Mouse (Mus musculus): ENCODE results near the gene Espnl.

Gene Espnl

DNA sequence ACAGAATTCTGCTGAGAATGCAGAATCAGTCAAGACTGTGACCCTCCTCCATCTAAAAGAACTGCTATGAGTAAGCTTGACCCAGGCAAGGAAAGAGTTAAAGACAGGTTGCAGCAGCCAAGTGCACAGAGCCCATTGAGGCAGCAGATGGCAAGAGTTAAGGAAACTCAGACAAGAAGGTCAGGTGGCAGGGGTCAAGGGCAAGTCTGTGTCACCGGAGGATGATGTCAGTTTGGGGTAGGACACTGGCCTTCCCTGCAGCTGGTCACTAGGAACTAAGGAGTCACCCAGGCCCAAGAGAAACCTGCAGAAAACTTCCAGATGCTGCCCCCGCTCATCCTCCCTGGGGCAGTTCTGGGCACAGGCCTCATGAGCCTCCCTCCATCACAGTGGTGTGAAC is 2.8 kb downstream of the Espnl start:
- DNase-seq = no peak

DNA sequence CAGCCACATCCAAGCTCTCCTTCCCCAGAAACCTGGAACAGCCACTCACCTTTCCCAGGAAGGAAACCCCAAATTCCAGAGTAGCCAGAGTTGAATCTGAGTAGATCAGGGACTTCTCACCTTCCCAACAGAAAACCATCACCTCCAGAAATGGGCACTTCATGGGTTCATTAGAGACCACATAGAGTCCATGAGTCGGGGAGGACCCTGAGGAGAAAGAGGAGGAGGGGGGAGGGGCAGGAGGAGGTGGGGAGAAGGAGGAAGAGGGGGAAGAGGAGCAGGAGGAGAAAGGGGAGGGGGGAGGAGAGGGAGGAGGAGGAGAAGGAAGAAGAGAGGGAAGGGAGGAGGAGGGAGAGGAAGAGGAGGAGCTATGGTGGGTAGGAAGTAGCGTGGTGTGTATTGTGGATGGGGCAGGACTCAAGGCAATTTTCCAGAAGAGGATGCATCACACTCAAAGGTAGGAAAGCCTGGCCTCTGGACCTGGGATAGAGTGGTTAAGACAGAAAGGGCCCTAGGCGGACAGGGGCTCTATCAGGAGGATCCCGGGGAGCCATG is 3.7 kb downstream of the Espnl start:
- DNase-seq = no peak

DNA sequence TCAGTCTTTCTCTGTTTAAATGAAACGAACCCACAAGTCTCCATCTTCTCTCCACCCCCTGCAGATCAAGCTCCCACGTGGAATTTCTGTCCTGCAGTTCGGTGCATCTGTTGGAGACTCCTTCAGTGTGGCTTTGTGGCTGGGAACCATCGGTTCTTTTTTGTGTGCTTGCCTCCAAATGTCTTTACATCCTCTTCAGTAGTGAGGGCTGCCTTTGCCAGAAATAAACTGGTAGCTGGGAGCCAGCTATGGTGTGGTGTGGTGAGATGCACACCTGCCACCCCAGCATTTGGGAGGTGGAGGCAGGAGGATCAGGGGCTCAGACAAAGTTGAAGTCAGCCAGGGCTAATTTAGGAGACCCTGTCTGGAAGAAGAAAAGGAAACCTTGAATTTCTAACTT is 10.2 kb downstream of the Espnl start:
- no peak for DNase-seq

DNA sequence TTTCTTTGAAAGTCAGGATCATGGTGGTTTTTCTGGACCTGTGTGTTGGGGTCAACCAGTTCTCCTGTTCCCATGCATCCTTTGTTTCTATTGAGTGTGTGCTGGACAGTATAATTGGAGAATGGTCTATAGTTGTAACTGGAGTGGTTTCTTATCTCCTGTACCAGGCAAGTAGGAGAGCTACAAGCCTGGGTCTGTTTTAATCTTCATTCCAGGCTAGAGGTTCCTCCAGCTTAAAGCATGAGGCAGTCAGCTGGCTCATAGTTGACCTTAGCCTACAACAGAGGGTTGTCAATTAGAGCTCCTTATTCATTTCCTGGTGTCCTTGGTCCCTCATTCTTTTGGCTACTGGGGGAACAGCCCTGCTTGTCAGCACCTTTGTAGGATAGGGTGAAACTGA is 11.7 kb downstream of the Espnl start:
- DNase-seq = no peak

DNA sequence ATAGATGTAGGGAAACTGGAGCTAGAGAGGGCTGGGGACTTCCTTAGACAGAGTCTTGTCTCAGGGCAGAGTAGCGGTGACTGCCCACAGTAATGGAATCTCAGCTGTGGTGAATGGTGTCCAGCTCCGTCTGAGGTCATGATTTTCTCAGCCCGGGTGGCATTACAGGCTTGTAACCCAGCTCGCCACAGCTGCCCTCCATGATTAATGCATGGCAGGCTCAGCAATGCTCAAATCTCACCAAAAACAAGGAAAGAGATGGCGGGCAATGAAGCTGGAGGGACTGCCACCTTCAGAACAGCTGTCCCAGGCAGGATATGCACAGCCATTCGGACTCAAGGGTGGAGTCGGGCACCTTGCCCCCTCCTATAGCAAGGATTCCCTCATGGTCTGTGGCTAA is 15.5 kb downstream of the Espnl start:
- no peak for DNase-seq

DNA sequence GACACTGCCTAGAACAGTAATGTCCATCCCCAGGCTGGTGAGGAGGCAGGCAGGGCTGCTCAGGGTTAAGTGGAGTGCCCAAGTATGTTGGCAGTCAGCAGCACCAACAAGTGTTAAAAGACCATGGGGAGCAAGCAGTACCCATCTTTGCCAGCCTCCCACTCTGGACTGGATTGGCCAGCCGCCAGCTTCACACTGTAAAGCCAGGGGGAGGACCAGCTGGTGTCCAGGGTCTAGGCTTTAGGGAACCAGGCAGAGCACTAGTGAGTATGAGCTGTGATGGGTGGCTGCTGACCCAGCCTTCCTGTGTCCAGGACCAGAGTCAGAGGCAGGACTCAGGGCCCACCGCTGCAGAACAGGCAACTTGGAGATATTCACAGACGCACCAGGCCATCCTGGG is 22.1 kb downstream of the Espnl start:
- no peak for DNase-seq

DNA sequence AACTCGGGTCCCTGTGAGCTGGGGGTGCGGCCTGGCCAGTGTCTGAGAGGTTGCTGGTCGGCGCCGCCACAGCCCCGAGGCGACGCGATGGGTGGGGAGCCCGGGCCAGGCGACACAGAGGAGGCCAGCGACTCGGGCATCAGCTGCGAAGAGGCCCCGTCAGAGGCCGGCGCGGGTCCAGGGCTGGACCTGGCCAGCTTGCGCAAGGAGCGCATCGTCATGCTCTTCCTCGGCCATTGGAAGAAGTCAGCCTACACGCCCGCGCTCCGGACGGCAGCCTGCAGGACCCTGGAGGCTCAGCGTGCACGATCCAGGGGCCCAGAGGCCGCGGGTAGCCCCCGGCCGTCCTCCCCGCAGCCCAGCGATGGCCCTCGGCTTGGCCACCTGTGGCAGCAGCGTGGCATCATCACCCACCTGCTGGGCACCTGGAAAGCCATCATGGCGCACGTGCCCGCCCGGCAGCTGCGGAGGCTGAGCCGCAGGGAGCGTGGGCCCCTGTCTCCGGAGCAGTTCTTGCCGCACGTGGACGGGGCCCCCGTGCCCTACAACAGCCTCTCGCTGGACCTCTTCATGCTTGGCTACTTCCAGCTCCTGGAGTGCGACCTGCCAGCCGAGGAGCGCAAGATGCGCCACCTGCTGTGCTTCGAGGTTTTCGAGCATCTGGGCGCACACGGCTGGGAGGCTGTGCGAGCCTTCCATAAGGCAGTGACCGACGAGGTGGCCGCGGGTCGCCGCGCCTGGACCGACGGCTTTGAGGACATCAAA is 23.2 kb downstream of the Espnl start:
- DNase-seq = peak; percentile 31 to 62

DNA sequence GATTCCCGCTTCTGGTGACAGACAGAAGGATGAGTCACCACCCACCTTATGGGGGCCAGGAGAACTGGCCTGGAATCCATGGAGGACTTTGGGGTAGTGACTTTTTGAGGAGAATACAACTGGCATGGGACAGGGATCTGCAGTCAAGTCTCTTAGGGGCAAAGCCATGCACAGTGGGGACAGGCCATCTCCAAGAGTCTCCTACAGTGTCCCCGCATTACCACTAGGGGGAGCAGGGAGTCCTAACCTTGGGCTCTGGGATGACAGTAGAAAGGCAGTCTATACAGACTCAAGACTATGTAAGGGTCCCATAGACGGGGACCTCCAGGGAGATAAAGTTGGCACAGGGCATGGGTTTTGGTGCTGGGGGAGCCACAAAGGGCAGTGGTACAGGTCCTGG is 25.0 kb downstream of the Espnl start:
- DNase-seq = peak; percentile 47 to 64

DNA sequence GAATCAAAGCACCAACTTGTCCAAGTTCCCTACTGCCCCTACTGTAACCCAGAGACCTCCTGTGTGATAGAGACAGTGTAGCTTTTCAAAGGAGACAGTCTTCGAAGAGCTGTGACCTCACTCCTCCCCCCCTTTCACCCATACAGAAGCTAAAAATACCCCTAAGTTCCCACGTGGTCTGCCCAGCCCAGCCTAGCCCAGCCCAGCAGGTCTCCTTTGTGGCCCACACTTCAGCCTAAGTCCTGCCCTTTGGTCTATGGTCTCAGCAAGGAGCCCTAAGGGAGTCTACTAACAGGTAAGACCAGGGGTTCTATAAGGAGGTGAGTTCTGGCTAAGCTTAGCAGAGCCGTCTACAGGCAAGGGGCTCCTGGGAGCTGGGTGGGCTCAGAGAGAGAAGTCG is 29.0 kb downstream of the Espnl start, which contains the start of gene Klhl30:
Gene Klhl30, plus strand, starts transcription at position 176 of the 400 bp plus-strand sequence.
- DNase-seq = no peak

DNA sequence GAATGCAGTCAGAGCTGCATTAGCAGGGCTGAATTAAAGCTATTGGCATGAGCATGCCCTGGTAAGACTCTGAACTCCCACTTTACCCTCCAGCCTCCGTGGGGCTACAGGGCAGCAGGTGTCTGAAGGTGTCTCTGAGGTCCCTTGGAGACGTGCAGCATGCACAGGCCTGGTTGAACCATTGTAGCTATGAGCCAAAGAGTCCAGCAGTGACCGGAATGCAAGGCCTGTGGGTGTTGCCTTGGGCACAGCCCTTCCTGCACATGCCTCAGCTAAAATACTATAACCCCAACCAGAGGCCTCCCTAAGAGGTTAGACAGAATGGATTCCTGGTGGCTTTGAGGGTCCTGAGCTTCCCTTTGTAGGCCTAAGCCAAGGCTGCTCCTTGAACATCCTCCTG is 29.4 kb downstream of the Espnl start:
- DNase-seq = no peak

DNA sequence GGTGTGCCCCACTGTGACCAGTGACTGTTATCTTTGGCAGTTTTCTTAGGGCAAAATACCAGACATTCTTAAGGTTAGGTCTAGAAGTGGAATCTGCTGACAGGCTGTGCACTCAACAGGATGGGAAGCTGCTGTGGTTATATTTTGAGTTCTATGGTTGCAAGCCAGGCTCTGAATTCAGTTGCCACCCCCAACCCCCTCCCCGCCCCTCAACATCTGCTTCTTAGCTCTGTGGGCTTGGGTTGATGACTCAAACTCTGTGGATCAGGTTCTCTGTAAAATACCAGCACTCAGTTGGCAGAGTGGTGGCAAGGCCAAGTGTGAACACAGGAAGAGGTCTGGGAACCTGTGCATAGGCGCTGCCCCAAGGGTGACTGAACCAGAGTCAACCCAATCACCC is 30.4 kb downstream of the Espnl start:
- no peak for DNase-seq

DNA sequence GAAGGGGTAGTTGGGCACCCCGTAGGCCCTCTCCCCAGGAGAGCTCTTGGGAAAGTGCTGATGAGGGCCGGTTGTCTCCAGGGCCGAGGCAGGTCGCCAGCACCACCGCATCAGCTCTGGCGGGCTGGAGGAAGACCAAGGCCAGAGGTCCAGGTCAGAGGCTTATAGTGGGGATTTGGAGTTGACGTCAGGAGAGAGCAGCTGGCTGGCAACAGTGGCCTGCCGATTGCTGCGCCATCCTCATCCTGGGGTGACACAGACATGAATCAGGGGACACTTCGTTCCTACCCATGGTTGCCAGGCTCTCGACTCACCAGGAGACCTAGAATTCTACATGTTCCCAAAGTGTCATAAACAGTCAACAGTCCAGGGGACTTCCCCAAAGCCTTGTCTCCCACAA is 34.2 kb downstream of the Espnl start:
- DNase-seq = no peak

DNA sequence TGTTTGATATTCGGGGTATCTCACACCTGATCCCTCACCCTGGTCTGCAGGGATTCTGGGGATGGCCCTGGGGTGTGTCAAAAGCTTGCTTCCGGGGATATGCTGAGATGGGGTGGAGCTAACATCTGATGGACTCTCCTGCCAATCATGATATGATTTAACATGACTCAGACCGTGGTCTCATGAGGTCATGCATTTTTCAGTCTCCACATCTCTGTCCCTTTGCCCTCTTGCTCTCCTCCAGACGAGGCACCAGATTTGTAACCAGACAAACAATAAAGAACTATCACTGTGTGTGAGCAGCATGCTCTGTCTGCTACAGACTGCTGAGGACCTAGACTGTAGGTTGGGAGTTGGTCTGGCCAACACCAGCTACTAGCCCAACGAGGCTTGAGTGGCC is 40.2 kb downstream of the Espnl start:
- DNase-seq = no peak

DNA sequence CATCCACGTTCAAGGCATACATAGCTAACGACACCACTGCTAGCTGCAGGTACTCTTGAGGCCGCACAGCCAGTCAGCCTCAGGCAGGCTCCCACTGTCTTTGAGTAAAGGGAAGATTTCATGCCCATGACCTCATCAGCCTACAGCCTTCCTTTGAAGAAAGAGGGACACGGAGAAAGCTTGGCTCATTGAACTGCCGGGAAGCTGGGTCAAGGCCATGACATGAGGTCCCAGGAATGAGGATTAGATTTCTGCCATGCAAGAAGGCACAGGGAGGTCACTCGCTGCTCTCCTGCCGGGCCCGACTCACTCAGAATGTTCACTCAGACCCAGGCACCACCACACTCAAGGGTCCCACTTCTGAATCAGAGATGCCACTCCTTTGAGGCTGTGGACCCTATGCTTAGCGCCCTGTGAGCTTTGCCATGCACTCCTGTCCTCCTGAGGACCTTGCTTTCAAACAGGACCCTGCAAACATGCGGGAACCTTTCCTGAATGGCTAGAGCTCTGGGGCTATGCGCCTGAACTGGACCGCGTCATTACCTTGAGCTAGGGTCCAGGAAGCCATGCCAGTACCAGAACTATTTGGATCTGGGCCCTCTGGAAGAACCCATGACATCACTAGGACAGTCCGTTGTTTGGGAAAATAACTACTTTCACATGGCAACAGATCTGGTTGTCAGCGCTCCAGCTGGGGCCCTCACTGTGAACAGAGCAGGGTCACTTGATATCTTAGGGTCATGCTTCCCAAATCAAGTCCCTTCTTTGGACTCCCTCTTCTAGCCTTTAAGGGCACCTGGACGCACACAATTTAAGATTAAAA is 43.2 kb downstream of the Espnl start:
- no peak for DNase-seq

DNA sequence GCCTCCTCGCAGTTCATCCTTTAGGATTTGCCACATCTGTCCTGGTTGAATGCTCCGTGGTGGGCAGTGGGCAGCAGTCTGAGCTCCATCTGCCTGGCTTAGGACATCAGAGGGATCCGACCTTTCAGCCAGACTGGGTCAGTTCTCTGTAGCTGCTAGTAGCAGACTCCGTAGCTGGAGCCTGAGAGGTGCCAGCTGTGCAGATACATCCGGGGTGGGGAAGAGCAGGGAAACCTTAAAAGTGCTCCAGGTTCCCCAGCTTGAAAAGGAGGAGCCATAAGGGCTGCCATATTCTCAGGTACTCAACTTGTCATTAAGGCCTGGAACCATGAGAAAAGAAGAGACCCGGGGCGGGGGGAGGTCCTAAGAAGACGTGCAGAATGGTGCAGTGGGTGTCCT is 43.9 kb downstream of the Espnl start:
- no peak for DNase-seq

DNA sequence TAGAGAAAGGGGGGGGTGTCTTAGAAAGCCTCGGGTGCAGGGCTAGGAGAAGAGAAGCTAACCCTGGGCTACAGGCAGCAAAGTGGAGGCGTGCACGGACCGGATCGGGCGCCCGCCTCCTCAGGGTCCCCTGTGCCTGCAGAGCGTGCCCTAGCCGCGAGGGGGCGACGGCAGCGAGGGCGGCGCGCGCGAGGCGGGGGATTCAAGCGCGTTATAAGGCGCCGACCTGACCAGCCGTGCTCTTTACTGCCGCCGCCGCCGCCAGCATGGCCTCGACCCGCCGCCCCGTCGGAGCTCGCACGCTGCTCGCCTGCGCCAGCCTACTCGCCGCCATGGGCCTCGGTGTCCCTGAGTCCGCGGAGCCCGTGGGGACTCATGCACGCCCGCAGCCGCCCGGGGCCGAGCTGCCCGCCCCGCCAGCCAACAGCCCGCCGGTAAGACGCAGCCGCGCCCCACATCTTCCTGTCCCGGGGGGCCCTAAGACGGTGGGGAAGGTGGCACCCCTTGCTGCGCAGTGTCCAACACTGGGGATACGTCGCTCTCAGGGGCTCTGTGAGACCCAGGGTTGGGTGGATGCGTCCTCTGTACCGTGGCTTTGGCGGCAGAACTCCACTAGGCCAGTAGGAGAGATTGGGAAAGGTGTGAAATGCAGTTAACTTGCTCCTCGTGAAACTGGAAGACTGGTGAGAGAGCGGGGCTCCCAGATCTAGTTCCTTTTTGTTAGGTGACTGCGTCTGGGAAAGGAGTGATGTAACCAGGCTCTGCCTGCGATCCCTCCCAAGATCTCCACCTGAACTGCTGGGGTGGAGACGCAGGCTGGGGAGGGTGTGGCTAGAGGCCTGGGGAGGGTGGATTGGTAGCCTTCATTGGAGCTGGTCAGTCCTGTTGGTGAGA is 44.6 kb downstream of the Espnl start, which contains the start of gene Erfe:
Gene Erfe, plus strand, starts transcription at position 216 of the 894 bp plus-strand sequence.
- peak; percentile 38 to 67 for DNase-seq

DNA sequence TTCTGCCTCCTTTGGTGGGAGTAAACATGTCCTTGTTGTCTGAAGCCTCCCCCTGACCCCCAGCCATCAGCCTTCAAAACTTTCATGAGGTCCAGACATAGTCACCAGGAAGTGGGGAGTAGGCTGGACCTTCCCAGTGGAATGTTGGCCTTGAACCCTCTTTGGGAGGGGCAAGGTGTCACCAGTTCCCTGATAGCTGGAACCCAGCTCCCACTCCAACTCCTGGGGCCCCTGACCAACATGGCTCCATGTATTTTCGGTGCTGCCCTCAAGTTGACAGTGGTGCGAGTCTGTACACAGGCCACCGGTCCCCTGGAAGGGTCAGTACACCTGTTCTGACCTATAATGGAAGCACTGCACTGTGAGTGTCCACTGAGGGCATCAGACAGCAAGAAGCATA is 45.4 kb downstream of the Espnl start:
- no peak for DNase-seq

DNA sequence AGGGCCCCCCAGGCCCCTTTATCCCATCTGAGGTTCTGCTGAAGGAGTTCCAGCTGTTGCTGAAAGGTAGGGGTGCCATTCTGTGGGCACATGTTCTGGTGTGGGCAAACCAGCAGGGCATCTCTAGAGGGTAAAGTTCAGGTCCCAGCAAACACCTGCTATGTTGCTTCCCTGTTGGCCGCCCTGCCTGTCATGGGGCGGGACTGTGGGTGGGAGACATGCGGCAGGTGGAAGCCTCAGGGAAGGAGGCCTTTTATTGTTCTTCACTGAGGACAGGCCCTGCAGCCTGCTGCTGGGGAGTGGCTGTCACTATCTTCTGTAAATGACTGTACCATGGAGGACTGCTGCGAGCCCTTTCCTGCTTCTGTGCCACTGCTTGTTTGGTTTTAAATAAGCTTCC is 47.5 kb downstream of the Espnl start:
- no peak for DNase-seq

DNA sequence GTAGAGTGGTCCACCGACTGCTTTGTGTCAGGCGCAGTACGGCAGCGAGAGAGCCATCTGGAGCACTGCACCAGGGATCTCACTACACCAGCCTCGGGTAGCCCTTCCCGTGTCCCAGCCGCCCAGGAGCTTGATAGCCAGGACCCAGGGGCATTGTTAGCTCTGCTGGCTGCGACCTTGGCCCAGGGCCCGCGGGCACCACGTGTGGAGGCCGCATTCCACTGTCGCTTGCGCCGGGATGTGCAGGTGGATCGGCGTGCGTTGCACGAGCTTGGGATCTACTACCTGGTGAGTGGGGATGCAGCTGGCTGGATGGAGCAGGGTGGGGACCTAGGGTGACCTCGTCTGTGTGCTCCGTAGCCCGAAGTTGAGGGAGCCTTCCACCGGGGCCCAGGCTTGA is 48.2 kb downstream of the Espnl start:
- no peak for DNase-seq

DNA sequence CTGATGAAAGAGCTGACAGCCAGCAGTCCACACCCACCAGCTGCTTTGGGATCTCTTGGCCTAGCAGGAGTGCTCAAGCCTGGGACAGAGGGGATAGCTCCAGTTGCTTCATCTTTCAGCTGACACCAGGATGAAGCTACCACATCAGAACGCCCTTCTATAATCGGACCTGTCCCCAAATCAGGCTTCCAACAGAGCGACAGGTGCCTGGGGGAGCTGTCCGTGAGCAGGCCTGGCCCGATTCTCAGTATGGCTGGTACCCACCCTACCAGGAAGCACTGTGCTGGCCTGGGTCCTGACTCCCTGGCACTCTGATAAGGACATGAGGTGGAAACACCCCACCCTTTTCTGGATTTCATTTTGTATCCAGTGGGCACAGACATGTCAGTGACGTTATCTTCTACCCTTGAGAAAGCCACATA is 51.5 kb downstream of the Espnl start:
- no peak for DNase-seq

DNA sequence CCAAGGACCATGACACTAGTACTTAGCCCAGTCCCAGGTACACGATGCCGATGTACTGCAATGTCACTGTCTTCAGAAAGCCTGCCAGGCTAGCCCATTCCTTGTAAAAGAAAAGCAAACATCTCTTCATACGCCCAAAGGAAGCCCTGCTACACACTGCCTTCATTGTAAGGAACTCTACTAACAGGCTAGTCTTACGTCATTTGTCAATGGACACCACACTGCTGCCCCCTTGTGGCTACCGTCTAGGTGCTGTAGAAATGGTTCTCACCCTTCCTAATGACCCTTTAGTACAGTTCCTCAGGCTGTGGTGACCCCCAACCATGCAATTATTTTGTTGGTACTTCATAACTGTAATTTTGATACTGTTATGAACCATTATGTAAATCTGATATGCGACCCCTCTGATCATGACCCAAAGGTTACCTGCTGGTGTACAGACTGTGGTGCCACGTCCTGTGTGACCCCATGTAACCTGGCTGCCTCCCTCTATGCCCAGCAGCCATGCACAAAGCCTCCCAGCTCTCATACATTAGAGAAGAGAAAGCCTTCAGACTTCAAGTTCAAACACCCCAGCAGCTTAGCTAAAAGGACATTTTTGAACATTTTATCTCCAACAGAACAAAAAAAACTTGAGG is 58.7 kb downstream of the Espnl start:
- peak; percentile 50 to 81 for DNase-seq

DNA sequence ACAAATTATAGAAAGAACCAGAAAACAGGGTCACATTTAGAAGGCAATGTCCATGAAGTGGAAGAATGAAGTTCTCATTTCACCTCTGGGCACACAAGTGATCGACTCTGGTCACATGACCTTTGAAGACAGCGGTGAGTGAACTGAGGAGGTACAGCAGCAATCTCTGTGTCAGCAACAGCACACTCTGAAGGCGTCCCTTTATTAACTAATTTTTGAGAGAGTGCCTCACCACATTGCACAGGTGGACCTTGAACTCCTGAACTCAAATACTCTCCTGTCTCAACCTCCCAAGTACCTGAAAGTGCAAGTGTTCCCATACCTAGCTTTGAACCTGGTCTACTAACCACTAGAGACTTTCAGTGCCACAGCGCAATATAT is 59.2 kb downstream of the Espnl start:
- DNase-seq = peak in 1 of 2 experiments; percentile 36
